Mouse (Mus musculus) neural tube, embryonic 13.5 days (tissue): ENCODE measurements around the gene Chst8. TPM values are rescaled to one million over a fixed set of nuclear protein-coding genes. Genes with fewer than 3 reads are reported as not detected.

Experiments
- ATAC-seq: fragments of 200-750 bp; cut with Nextera tagmentation; 2 replicates; pipeline ENCODE4 v1.8.0; 2017; ENCODE audit warnings: low read depth, mild to moderate bottlenecking, moderate TSS enrichment, moderate library complexity
- H3K27ac ChIP-seq: fragments of 300-500 bp; sonication (generic); replicated peaks from 2 replicates; pipeline ENCODE4 v1.5.1; 2015; ENCODE audit warnings: moderate library complexity, mild to moderate bottlenecking, inconsistent platforms
- H3K27me3 ChIP-seq: fragments of 300-500 bp; sonication (generic); 2 replicates; pipeline ENCODE4 v1.6.1; 2015; ENCODE audit warnings: mild to moderate bottlenecking, inconsistent platforms
- H3K36me3 ChIP-seq: fragments of 300-500 bp; sonication (generic); 2 replicates; pipeline ENCODE4 v1.6.1; 2015; ENCODE audit warnings: mild to moderate bottlenecking, inconsistent platforms
- H3K4me1 ChIP-seq: fragments of 300-500 bp; sonication (generic); replicated peaks from 2 replicates; pipeline ENCODE4 v1.6.1; 2015; ENCODE audit warnings: inconsistent platforms
- H3K4me2 ChIP-seq: fragments of 300-500 bp; sonication (generic); 2 replicates; pipeline ENCODE4 v1.6.1; 2015; ENCODE audit warnings: inconsistent platforms, mild to moderate bottlenecking, moderate library complexity
- H3K4me3 ChIP-seq: fragments of 300-500 bp; sonication (generic); 2 replicates; pipeline ENCODE4 v1.5.1; 2015; ENCODE audit warnings: mild to moderate bottlenecking, inconsistent platforms
- H3K9ac ChIP-seq: fragments of 300-500 bp; sonication (generic); 2 replicates; pipeline ENCODE4 v1.6.1; 2015; ENCODE audit warnings: moderate library complexity, mild to moderate bottlenecking, inconsistent platforms
- H3K9me3 ChIP-seq: fragments of 300-500 bp; sonication (generic); 2 replicates; pipeline ENCODE4 v1.6.1; 2016; ENCODE audit warnings: inconsistent platforms
- WGBS: fragments of 180-500 bp; shearing (Covaris S2); methylation state at CpG from one replicate; pipeline ENCODE4 v1.1.7; 2015; 5-methylcytosine and 5-hydroxymethylcytosine counted together
- polyA plus RNA-seq: library from polyadenylated mRNA; unstranded; fragments of >200 nt; fragmentation: Nextera tagmentation; extraction: Ambion mirVana; gene quantifications from 2 replicates; pipeline ENCODE4 v1.2.1, GENCODE M21; 2015

Gene Chst8
- polyA plus RNA-seq, 1 experiment from 2014 or later: 42.1 TPM

GRCm38 (mm10) chr7:34746586-34746985 is 65.9 kb downstream of the Chst8 start:
- Histone ChIP-seq H3K9ac (no peak overlapping the region), H3K27ac (0 out of 2 replicates have a peak overlapping the region, but pooled peaks have one; percentile 38), H3K4me1 (peaks cover 28% of the 10 kb centered on the region), H3K9me3 (no peaks in the 10 kb centered on the region), H3K4me3 (no peak overlapping the region), H3K27me3 (no peaks in the 10 kb centered on the region), H3K4me2 (no peak overlapping the region), H3K36me3 (no peaks in the 10 kb centered on the region)
- 40% methylated on average over 6 of the region's 6 CpGs for WGBS
- no peak for ATAC-seq

- ATAC-seq: no peak
- Histone ChIP-seq H3K4me3 (no peak overlapping the region), H3K9ac (0 out of 2 replicates have a peak overlapping the region, but pooled peaks have one; percentile 5), H3K27ac (0 out of 2 replicates have a peak overlapping the region, but pooled peaks have one; percentile 38), H3K9me3 (no peaks in the 10 kb centered on the region), H3K27me3 (no peaks in the 10 kb centered on the region), H3K4me1 (peaks cover 26% of the 10 kb centered on the region), H3K4me2 (no peak overlapping the region), H3K36me3 (no peaks in the 10 kb centered on the region)
- WGBS: 47% methylated on average over 9 of the region's 9 CpGs
Measured at GRCm38 (mm10) chr7:34746165-34746564, 66.3 kb downstream of the Chst8 start.

GRCm38 (mm10) chr7:34745426-34745825 is 67.1 kb downstream of the Chst8 start:
- WGBS: 57% methylated on average over 9 of the region's 9 CpGs

GRCm38 (mm10) chr7:34744994-34745393 is 67.5 kb downstream of the Chst8 start:
- H3K27ac ChIP-seq: no peak overlapping the region
- WGBS: 56% methylated on average over 8 of the region's 8 CpGs
- no peak overlapping the region for H3K4me3 ChIP-seq
- ATAC-seq: peak; percentile 22; the same call in 1 of the 2 replicates
- H3K4me2 ChIP-seq: no peak overlapping the region
- peaks cover 19% of the 10 kb centered on the region for H3K4me1 ChIP-seq
- H3K9ac ChIP-seq: no peak overlapping the region
- no peaks in the 10 kb centered on the region for H3K27me3 ChIP-seq
- no peaks in the 10 kb centered on the region for H3K9me3 ChIP-seq
- H3K36me3 ChIP-seq: no peaks in the 10 kb centered on the region

More at GRCm38 (mm10) chr7:34745426-34745825, 67.1 kb downstream of the Chst8 start:
- Histone ChIP-seq H3K9me3 (no peaks in the 10 kb centered on the region), H3K4me3 (no peak overlapping the region), H3K27me3 (no peaks in the 10 kb centered on the region), H3K36me3 (no peaks in the 10 kb centered on the region), H3K4me1 (peaks cover 22% of the 10 kb centered on the region), H3K4me2 (no peak overlapping the region), H3K9ac (no peak overlapping the region), H3K27ac (0 out of 2 replicates have a peak overlapping the region, but pooled peaks have one; percentile 18)
- peak; percentile 66 for ATAC-seq

- no peak overlapping the region for H3K27ac ChIP-seq
- WGBS: 77% methylated on average over 8 of the region's 8 CpGs
- peaks cover 19% of the 10 kb centered on the region for H3K4me1 ChIP-seq
- no peaks in the 10 kb centered on the region for H3K9me3 ChIP-seq
- H3K4me2 ChIP-seq: no peak overlapping the region
- no peak overlapping the region for H3K4me3 ChIP-seq
- ATAC-seq: no peak
- no peaks in the 10 kb centered on the region for H3K27me3 ChIP-seq
- no peak overlapping the region for H3K9ac ChIP-seq
- no peaks in the 10 kb centered on the region for H3K36me3 ChIP-seq
Measured at GRCm38 (mm10) chr7:34743411-34744085, 69.0 kb downstream of the Chst8 start.

- Histone ChIP-seq H3K27me3 (no peaks in the 10 kb centered on the region), H3K4me3 (no peak overlapping the region)
- 96% methylated on average over 8 of the region's 8 CpGs for WGBS
Measured at GRCm38 (mm10) chr7:34739371-34739770, 73.1 kb downstream of the Chst8 start.

GRCm38 (mm10) chr7:34737206-34737605 is 75.3 kb downstream of the Chst8 start:
- H3K9ac ChIP-seq: no peak overlapping the region
- no peak overlapping the region for H3K4me2 ChIP-seq
- H3K27ac ChIP-seq: no peak overlapping the region
- no peaks in the 10 kb centered on the region for H3K36me3 ChIP-seq
- 80% methylated on average over 6 of the region's 6 CpGs for WGBS
- ATAC-seq: no peak
- H3K4me3 ChIP-seq: no peak overlapping the region
- 0 out of 2 replicates have a peak, but pooled peaks cover 3% of the 10 kb centered on the region for H3K9me3 ChIP-seq
- no peaks in the 10 kb centered on the region for H3K27me3 ChIP-seq
- H3K4me1 ChIP-seq: peaks cover 18% of the 10 kb centered on the region

More at GRCm38 (mm10) chr7:34739371-34739770, 73.1 kb downstream of the Chst8 start:
- H3K9me3 ChIP-seq: 0 out of 2 replicates have a peak, but pooled peaks cover 3% of the 10 kb centered on the region
- H3K36me3 ChIP-seq: no peaks in the 10 kb centered on the region
- no peak overlapping the region for H3K9ac ChIP-seq
- no peak for ATAC-seq
- no peak overlapping the region for H3K4me2 ChIP-seq
- H3K4me1 ChIP-seq: peaks cover 11% of the 10 kb centered on the region
- H3K27ac ChIP-seq: no peak overlapping the region

- H3K36me3 ChIP-seq: no peaks in the 10 kb centered on the region
- no peaks in the 10 kb centered on the region for H3K27me3 ChIP-seq
- no peak overlapping the region for H3K4me2 ChIP-seq
- WGBS: 80% methylated on average over 6 of the region's 6 CpGs
- H3K4me1 ChIP-seq: peaks cover 18% of the 10 kb centered on the region
- ATAC-seq: no peak
- H3K4me3 ChIP-seq: no peak overlapping the region
- 0 out of 2 replicates have a peak, but pooled peaks cover 3% of the 10 kb centered on the region for H3K9me3 ChIP-seq
- H3K9ac ChIP-seq: no peak overlapping the region
- no peak overlapping the region for H3K27ac ChIP-seq
Measured at GRCm38 (mm10) chr7:34734348-34734747, 78.2 kb downstream of the Chst8 start.

GRCm38 (mm10) chr7:34728931-34729330 is 83.6 kb downstream of the Chst8 start:
- H3K9me3 ChIP-seq: no peaks in the 10 kb centered on the region
- H3K4me3 ChIP-seq: no peak overlapping the region
- H3K36me3 ChIP-seq: no peaks in the 10 kb centered on the region
- no peak overlapping the region for H3K27ac ChIP-seq
- H3K27me3 ChIP-seq: no peaks in the 10 kb centered on the region
- ATAC-seq: no peak
- 43% methylated on average over 6 of the region's 6 CpGs for WGBS
- peaks cover 3% of the 10 kb centered on the region; the same call in 1 of the 2 replicates for H3K4me1 ChIP-seq
- H3K9ac ChIP-seq: no peak overlapping the region
- no peak overlapping the region for H3K4me2 ChIP-seq

- Histone ChIP-seq H3K27me3 (no peaks in the 10 kb centered on the region), H3K4me2 (no peak overlapping the region), H3K4me1 (peaks cover 28% of the 10 kb centered on the region), H3K4me3 (no peak overlapping the region), H3K36me3 (no peaks in the 10 kb centered on the region), H3K9ac (no peak overlapping the region), H3K9me3 (no peaks in the 10 kb centered on the region), H3K27ac (no peak overlapping the region)
- WGBS: 85% methylated on average over 4 of the region's 4 CpGs
- ATAC-seq: no peak
Measured at GRCm38 (mm10) chr7:34725206-34725605, 87.3 kb downstream of the Chst8 start.

GRCm38 (mm10) chr7:34722551-34723230 is 89.8 kb downstream of the Chst8 start:
- no peak for ATAC-seq
- WGBS: 56% methylated on average over 11 of the region's 11 CpGs
- Histone ChIP-seq H3K27ac (peak overlapping the region; percentile 73), H3K9ac (peak overlapping the region; percentile 27; the same call in 1 of the 2 replicates), H3K9me3 (no peaks in the 10 kb centered on the region), H3K36me3 (no peaks in the 10 kb centered on the region), H3K4me2 (no peak overlapping the region), H3K27me3 (no peaks in the 10 kb centered on the region), H3K4me1 (peaks cover 40% of the 10 kb centered on the region), H3K4me3 (no peak overlapping the region)

GRCm38 (mm10) chr7:34722151-34722550 is 90.4 kb downstream of the Chst8 start:
- ATAC-seq: no peak
- Histone ChIP-seq H3K9ac (no peak overlapping the region), H3K36me3 (no peaks in the 10 kb centered on the region), H3K27me3 (no peaks in the 10 kb centered on the region), H3K9me3 (no peaks in the 10 kb centered on the region), H3K4me2 (no peak overlapping the region), H3K4me3 (no peak overlapping the region), H3K27ac (peak overlapping the region; percentile 73), H3K4me1 (peaks cover 45% of the 10 kb centered on the region)
- 38% methylated on average over 8 of the region's 8 CpGs for WGBS
